Mouse (Mus musculus) heart, embryonic 16.5 days (tissue): Measurements from ENCODE around the gene P4ha3. TPM values are rescaled to one million over a fixed set of nuclear protein-coding genes. Genes with fewer than 3 reads are reported as not detected.
A peak's percentile ranks its signal among the peaks of the same experiment; 100 is the strongest.

Source experiments
- ATAC-seq: fragments of 200-750 bp; cut with Nextera tagmentation; replicated peaks from 2 replicates; pipeline ENCODE4 v1.8.0; 2017; ENCODE audit warnings: moderate number of reproducible peaks; ENCODE audit not compliant: insufficient read depth, low FRiP score; ENCODE audit errors: extremely low read depth
- H3K27ac ChIP-seq: fragments of 300-500 bp; sonication (generic); 2 replicates; pipeline ENCODE4 v1.5.1; 2014; ENCODE audit warnings: mild to moderate bottlenecking, low read length, control low read depth, moderate library complexity
- H3K27me3 ChIP-seq: fragments of 300-500 bp; sonication (generic); 2 replicates; pipeline ENCODE4 v1.6.1; 2014; ENCODE audit warnings: low read length, mixed read lengths; ENCODE audit not compliant: control insufficient read depth, insufficient read depth
- H3K36me3 ChIP-seq: fragments of 300-500 bp; sonication (generic); 2 replicates; pipeline ENCODE4 v1.6.1; 2014; ENCODE audit not compliant: control insufficient read depth, insufficient read depth
- H3K4me1 ChIP-seq: fragments of 300-500 bp; sonication (generic); 2 replicates; pipeline ENCODE4 v1.6.1; 2014; ENCODE audit warnings: low read length, mixed read lengths; ENCODE audit not compliant: control insufficient read depth, insufficient read depth
- H3K4me2 ChIP-seq: fragments of 300-500 bp; sonication (generic); 2 replicates; pipeline ENCODE4 v1.6.1; 2014; ENCODE audit warnings: low read depth, mild to moderate bottlenecking, control low read depth, low read length
- H3K4me3 ChIP-seq: fragments of 300-500 bp; sonication (generic); 2 replicates; pipeline ENCODE4 v1.5.1; 2014; ENCODE audit warnings: mild to moderate bottlenecking, control low read depth, low read length
- H3K9ac ChIP-seq: fragments of 300-500 bp; sonication (generic); 2 replicates; pipeline ENCODE4 v1.6.1; 2014; ENCODE audit warnings: low read length, control low read depth
- H3K9me3 ChIP-seq: fragments of 300-500 bp; sonication (generic); replicated peaks from 2 replicates; pipeline ENCODE4 v1.6.1; 2016; ENCODE audit warnings: low read length; ENCODE audit not compliant: control insufficient read depth
- WGBS: fragments of 180-500 bp; shearing (Covaris S2); extraction: QIAGEN DNeasy Blood & Tissue Kit; methylation state at CpG from one replicate; pipeline ENCODE4 v1.1.7; 2014; 5-methylcytosine and 5-hydroxymethylcytosine counted together
- polyA plus RNA-seq: library from polyadenylated mRNA; unstranded; fragments of >200 nt; fragmentation: Nextera tagmentation; extraction: Ambion mirVana; gene quantifications from 2 replicates; pipeline ENCODE4 v1.2.1, GENCODE M21; 2015

Gene P4ha3
- polyA plus RNA-seq, 1 experiment from 2014 or later: 12.8 TPM

GRCm38 (mm10) chr7:100354984-100355383 is 69.7 kb downstream of the P4ha3 start:
- H3K9me3 ChIP-seq: no peaks in the 10 kb centered on the region
- H3K27ac ChIP-seq: peak overlapping the region; percentile 85
- H3K36me3 ChIP-seq: peaks cover 12% of the 10 kb centered on the region; the same call in 1 of the 2 replicates
- 56% methylated on average over 4 of the region's 4 CpGs for WGBS
- no peak overlapping the region for H3K4me2 ChIP-seq
- no peaks in the 10 kb centered on the region for H3K27me3 ChIP-seq
- H3K4me3 ChIP-seq: no peak overlapping the region
- peaks cover 11% of the 10 kb centered on the region for H3K4me1 ChIP-seq
- no peak overlapping the region for H3K9ac ChIP-seq
- peak; percentile 86 for ATAC-seq

GRCm38 (mm10) chr7:100356324-100356723 is 71.0 kb downstream of the P4ha3 start:
- Histone ChIP-seq H3K9me3 (no peaks in the 10 kb centered on the region), H3K4me2 (no peak overlapping the region), H3K27me3 (no peaks in the 10 kb centered on the region), H3K4me3 (no peak overlapping the region), H3K27ac (no peak overlapping the region), H3K4me1 (peaks cover 11% of the 10 kb centered on the region), H3K9ac (no peak overlapping the region), H3K36me3 (peaks cover 9% of the 10 kb centered on the region; the same call in 1 of the 2 replicates)
- 82% methylated on average over 5 of the region's 5 CpGs for WGBS
- no peak for ATAC-seq

- 95% methylated on average over 1 of the region's 1 CpGs for WGBS
- ATAC-seq: no peak
Measured at GRCm38 (mm10) chr7:100356768-100357167, 71.4 kb downstream of the P4ha3 start.

GRCm38 (mm10) chr7:100357856-100358255 is 72.5 kb downstream of the P4ha3 start:
- no peaks in the 10 kb centered on the region for H3K27me3 ChIP-seq
- no peak for ATAC-seq
- peaks cover 5% of the 10 kb centered on the region; the same call in 1 of the 2 replicates for H3K36me3 ChIP-seq
- H3K4me3 ChIP-seq: no peak overlapping the region
- no peak overlapping the region for H3K9ac ChIP-seq
- no peak overlapping the region for H3K27ac ChIP-seq
- H3K9me3 ChIP-seq: no peaks in the 10 kb centered on the region
- H3K4me1 ChIP-seq: peaks cover 14% of the 10 kb centered on the region
- H3K4me2 ChIP-seq: no peak overlapping the region

More at GRCm38 (mm10) chr7:100356768-100357167, 71.4 kb downstream of the P4ha3 start:
- no peaks in the 10 kb centered on the region for H3K9me3 ChIP-seq
- H3K9ac ChIP-seq: no peak overlapping the region
- no peak overlapping the region for H3K4me2 ChIP-seq
- H3K27ac ChIP-seq: no peak overlapping the region
- no peak overlapping the region for H3K4me3 ChIP-seq
- peaks cover 11% of the 10 kb centered on the region for H3K4me1 ChIP-seq
- H3K27me3 ChIP-seq: no peaks in the 10 kb centered on the region
- H3K36me3 ChIP-seq: peaks cover 5% of the 10 kb centered on the region; the same call in 1 of the 2 replicates

GRCm38 (mm10) chr7:100363162-100363561 is 77.8 kb downstream of the P4ha3 start:
- H3K27ac ChIP-seq: no peak overlapping the region

GRCm38 (mm10) chr7:100364888-100365287 is 79.6 kb downstream of the P4ha3 start:
- Histone ChIP-seq H3K27ac (no peak overlapping the region), H3K27me3 (no peaks in the 10 kb centered on the region), H3K9ac (no peak overlapping the region), H3K4me1 (peaks cover 18% of the 10 kb centered on the region), H3K9me3 (no peaks in the 10 kb centered on the region), H3K4me2 (no peak overlapping the region), H3K36me3 (no peaks in the 10 kb centered on the region), H3K4me3 (no peak overlapping the region)
- 36% methylated on average over 6 of the region's 6 CpGs for WGBS
- no peak for ATAC-seq

More at GRCm38 (mm10) chr7:100363162-100363561, 77.8 kb downstream of the P4ha3 start:
- no peaks in the 10 kb centered on the region for H3K27me3 ChIP-seq
- H3K4me2 ChIP-seq: no peak overlapping the region
- no peaks in the 10 kb centered on the region for H3K9me3 ChIP-seq
- H3K4me1 ChIP-seq: peaks cover 12% of the 10 kb centered on the region
- H3K36me3 ChIP-seq: no peaks in the 10 kb centered on the region
- WGBS: 74% methylated on average over 2 of the region's 2 CpGs
- H3K9ac ChIP-seq: no peak overlapping the region
- no peak for ATAC-seq
- H3K4me3 ChIP-seq: no peak overlapping the region

Other genes with a start within 250 kb of the P4ha3 start
- gene Pold3, start 164.0 kb upstream of the P4ha3 start, polyA plus RNA-seq: 33.4 and 36.6 TPM in 2 replicates
- gene Lipt2, start 126.2 kb upstream of the P4ha3 start, polyA plus RNA-seq: 11.6 and 11.9 TPM in 2 replicates
- gene Kcne3, start 109.0 kb upstream of the P4ha3 start, polyA plus RNA-seq: 9.3 and 9.5 TPM in 2 replicates
- 1.3 and 1.5 TPM in 2 replicates for gene Pgm2l1, start 58.1 kb upstream of the P4ha3 start, polyA plus RNA-seq
- gene C2cd3, start 86.7 kb downstream of the P4ha3 start, polyA plus RNA-seq: 14.1 and 14.5 TPM in 2 replicates
- 60.9 and 68.9 TPM in 2 replicates for gene Ppme1, start 86.8 kb downstream of the P4ha3 start, polyA plus RNA-seq
- gene Ucp3, start 187.5 kb downstream of the P4ha3 start, polyA plus RNA-seq: 0.25 and 0.30 TPM in 2 replicates
- gene Ucp2, start 207.8 kb downstream of the P4ha3 start, polyA plus RNA-seq: 150 and 195 TPM in 2 replicates
- 0.85 and 1.5 TPM in 2 replicates for gene Dnajb13, start 229.4 kb downstream of the P4ha3 start, polyA plus RNA-seq